Mouse (Mus musculus) T-helper 1 cell (primary cell): ENCODE results near the gene Btrc.
"Not testable (repeated sequence)": the region's sequence is repeated elsewhere in the genome, so short reads cannot be mapped to it uniquely, and the experiment has no call there.

Experiments
- in situ Hi-C: fragments of 300-600 bp; cut with MboI, MseI; formaldehyde crosslinking; loops from one replicate; pipeline ENCODE4 v1.15.1; 2025; ENCODE audit warnings: high pct_unique_total_duplicates

Btrc gene

DNA sequence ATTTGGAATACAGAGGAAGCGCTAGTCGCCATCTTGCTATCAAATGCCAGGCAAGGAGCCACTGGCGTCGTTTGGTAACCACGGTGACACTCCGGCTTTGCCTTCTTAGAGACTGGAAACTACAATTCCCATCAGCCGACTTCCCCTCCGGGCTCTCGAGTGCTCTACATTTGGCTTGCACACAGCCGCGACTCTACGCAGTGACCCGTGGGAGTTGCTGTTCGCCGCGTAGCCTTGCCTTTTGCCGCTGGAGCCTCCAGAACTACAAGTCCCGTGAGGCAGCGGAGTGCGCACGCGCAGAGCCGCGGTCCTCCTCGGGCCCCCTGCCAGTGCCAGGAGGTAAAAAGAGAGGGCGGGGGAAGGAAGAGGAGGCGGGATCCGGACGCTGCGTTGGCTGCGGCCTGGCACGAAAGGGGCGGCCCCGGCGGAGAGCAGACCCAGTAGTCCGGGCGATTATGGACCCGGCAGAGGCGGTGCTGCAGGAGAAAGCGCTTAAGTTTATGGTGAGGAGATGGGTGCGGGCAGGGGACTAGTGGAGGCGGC lies at the start of gene Btrc:
TSS of gene Btrc (plus strand) at position 351 of the 543 bp plus-strand sequence.
- in situ Hi-C loops, result no loop called here

DNA sequence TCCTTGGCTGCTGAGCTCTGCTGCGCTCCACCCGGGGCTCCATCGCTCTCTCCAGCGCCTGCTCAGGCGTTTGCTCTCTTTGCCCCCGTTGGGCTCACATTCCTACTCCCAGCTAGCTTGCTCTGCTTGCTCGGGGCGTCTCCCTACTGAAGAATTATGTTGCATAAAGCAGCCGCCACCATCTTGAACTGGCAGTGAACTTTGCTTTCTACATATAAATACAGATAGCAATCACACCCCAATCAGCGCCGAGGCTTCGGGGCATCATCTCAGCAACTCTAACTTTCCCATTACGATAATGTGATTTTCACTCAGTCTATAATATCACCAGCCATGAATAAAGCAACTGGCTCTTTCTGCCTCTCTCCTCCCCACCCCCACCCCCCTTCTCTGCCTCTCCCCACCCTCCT lies 46.1 kb upstream of the Btrc start:
- in situ Hi-C loops, result no loop called here

DNA sequence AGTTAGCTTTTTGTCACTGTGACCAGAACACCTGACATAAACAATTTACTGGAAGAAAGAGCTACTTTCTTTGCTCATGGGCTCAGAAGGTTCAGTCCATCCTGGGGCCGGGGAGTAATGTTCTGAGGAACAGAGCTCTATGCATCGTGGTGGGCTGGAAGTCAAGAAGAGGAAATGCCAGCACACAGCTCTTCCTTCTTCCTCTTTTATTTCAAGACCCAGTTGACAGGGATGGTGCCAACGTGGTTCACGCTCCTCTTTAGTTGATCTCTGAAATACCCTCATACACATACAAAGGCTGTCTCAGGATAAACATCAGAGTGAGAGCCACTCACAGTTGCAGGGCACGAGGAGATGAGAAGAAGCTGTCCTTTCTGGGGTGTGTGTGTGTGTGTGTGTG lies 42.5 kb upstream of the Btrc start:
- in situ Hi-C loops, result no loop called here

DNA sequence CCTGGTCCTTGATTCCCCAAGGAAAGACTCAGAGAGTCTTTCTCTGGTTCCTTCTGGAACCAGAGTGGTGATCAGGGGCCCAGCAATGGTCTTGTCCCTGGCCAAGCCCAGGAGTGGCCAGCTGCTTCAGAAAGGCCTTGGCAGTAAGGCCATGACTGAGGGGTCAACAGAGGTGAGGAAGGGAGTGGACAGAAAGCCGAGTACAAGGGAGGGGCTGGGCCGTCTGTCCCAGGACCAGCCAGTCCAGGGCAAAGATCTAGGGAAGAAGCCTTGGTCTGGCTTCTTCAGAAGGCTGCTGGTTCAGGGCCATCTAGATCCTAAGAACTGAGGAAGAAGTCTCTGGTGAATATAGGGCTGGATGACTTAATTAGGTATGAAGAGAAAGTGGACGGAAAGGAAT lies 34.5 kb upstream of the Btrc start:
- in situ Hi-C loops, result no loop called here

DNA sequence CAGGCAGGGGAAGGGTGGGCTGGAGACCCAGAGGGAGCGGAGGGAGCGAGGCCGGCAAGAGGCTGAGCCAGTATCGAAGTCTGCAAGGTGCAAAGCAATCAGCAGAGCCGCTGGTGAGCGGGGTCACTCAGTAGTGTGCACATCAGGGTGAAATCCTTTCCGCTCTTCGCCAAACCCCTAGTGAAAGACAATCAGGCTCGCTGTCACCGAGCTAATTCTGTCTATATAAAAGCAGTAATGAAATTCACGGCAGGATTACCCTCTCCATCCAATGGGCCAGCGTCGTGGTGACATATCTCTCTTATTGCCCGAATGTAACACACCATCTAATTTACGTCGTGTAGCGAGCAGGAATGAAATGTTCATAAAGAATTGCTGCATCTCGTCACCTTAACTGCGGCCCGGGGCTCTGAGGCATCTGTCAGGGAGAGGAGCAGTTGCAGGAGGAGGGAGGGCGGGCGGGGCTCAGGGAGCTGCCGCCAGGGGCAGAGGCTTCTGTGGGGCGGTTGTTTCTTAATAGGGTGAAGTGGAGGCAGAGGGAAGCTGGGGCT lies 33.7 kb upstream of the Btrc start:
- in situ Hi-C loops, result loop anchor here (10.0 kb wide), 1 partner anchor 1325 kb away; no protein-coding TSS in a partner anchor

DNA sequence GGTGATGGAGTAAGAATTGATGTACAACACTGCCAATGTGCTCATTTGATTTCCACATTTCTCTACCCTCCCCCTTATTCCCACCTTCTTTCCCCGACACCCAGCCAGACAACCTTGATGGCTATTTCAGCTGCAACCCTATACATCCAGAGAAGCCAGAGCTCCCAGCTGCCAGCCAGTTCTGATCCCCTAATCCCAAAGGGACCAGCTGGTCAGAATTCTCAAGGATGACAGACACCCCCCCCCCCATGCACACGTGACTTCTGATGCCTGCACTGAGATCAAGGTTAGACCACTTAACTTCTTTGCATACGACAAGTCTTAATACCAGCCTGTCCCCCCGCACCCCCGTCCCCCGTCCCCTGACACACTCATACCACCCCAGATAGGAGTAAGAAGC lies 26.8 kb upstream of the Btrc start:
- in situ Hi-C loops, result loop anchor here (10.0 kb wide), 1 partner anchor 1332 kb away; no protein-coding TSS in a partner anchor

DNA sequence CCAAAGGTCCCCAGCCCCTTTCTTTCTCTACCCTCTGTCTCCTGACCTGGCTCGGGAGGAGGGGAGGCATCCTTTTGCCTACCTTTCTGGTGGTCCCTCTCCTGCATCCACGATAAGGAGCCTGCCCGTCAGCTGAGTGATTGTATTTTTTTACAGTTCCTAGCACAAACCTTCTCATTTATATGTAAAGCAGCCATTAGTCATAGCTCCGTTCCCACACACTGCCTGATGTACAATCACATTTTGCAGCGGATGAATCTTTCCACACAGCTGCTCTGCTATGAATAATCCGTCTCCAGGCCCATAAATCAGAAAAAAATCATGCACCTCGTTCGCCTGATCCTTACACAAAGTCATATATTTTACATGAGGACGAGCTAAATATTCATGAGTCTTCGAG lies 25.4 kb upstream of the Btrc start:
- in situ Hi-C loops, result loop anchor here (10.0 kb wide), 1 partner anchor 1333 kb away; no protein-coding TSS in a partner anchor

DNA sequence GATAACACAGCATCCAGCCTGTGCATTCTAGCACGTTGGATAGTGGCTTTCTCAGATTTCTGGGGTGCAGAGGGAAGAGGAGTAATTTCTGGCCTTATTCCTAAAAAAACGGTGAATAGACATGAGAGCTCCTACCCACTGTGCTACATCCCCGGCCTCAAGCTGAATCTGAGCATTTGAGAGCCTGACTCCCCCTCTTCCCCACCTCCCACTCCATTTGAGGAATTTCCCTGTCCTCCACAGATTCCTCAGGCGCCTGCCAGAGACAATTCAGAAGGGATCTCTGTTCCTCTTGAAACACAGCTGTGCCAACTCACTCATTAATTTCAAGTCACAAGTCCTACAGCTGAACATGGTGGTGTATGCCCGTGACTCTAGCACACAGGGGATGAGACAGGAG lies 19.6 kb upstream of the Btrc start:
- in situ Hi-C loops, result no loop called here

DNA sequence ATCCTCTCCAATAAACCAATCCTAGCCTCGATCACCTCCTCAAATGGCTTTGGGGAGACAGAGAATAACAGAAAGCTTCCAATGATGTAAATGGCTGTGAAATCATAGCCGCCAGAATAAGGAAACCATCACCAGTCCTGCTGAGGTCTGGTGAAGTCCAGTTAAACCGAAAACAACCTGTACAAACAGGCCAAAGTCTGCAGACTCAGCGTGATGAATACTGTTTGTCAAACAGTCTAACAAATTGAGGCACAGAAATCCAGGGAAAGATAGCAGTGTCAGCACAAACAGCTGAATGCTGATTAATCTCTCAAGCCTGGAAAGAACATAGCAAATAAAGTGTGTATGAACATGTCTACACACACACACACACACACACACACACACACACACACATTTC lies 15.3 kb upstream of the Btrc start:
- in situ Hi-C loops, result no loop called here

DNA sequence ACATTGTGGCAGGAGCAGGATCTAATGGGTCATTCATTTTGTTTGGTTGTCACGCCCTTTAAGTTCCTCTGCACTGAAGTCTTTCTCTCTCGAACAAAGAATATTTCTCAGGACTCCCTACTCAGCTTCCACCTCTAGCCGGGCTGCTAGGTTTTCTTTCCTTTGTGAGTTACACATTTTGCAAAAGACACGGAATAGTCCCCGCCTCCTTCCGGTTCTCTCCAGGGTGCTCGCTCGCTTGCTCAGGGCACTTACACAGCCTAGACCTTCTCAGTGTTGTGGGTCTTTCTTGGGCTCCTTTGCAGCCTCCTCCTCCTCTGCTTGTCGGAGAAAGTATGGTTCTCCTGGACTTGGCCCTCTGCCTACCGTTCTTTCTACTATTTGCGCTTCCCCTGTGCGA lies 13.1 kb upstream of the Btrc start:
- in situ Hi-C loops, result no loop called here

DNA sequence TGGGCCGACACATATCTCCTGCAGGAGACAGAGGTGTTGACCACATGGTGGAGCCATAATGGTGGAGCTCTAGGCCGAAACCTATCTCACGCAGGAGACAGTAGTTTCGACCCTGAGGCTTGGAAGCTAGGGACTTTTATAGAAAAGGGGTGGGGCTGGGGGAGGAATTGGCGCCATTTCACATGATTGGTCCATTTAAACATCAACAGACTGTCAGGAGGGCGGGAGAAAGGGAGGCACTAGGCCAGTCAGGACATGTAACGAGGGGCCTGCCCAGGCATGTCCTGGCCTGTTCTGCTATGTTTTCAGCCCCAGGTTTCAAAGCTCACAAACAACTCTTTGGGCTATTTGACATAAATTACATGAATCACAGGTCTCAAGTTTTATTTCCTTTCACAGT lies 10.8 kb upstream of the Btrc start:
- in situ Hi-C loops, result not testable (repeated sequence)

DNA sequence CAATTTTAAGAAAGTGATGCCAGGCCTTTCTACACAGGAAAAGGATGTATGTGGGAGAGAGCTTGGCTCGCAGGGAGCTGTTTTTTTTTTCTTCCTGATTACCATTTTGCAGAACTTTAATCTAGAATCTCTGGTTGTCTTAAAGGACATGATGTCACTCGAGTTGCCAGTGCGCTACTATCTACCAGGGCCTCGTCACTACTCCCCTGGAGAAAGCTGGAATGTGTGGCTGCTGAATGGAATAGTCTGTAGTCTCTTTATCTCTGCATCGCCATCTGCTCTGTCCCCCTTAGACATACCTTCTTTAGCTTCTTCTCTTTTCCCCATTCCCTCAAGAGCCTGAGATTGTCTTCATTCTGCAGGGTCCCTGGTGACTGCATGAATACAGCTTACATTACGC lies 7.9 kb upstream of the Btrc start:
- in situ Hi-C loops, result no loop called here

DNA sequence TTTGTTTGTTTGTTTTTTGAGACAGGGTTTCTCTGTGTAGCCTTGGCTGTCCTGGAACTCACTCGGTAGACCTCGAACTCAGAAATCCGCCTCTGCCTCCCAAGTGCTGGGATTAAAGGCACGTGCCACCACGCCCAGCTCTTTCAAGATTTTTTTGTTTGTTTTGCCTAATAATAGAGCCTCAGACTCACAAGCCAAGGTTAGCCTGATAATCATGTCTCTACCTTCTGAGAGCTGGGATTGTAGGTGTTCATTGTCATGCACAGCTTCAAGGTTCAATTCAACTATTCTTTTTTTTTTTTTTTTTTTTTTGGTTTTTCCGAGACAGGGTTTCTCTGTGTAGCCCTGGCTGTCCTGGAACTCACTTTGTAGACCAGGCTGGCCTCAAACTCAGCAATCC lies 6.7 kb upstream of the Btrc start:
- in situ Hi-C loops, result not testable (repeated sequence)

DNA sequence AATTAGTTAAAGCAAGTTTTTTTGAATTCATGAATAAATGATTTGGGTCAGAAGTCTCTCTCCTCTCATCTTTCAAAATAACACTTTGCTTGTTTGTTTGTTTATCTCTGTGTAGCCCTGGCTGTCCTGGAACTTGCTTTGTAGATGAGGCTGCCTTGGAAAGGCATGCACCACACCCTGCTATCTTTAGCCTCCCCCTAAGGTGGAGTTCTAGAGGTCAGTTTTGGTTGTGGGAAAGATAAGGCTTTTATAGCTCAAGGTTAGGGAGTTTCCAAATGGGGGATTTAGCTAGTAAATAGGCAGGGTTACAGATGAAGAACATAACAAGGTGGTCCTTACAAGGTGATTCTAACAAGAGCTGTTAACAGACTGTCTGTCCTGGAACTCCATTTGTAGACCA lies 3.0 kb upstream of the Btrc start:
- in situ Hi-C loops, result no loop called here

DNA sequence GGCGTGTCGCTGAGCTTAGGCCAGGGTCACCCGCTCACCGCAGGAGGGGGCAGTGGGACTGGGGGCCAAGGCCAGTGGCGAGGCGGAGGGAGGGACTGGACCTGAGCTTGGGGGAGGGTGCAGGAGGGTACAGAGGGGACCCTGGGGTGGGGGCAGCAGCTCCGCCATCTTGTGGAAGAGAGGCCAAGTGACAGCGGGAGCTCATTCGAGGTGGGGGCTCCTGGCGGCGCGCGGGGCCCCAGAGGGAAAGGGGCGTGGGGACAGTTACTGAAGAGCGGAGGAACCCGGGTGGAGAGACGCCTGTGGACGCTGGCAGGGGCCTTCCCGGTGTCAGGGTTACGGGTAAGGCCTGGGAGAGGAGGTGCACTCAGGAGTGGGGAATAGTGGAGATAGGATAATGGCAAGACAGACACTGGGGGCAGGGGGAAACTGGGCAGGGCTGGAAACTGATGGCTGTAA lies 428 bp downstream of the Btrc start:
- in situ Hi-C loops, result no loop called here

DNA sequence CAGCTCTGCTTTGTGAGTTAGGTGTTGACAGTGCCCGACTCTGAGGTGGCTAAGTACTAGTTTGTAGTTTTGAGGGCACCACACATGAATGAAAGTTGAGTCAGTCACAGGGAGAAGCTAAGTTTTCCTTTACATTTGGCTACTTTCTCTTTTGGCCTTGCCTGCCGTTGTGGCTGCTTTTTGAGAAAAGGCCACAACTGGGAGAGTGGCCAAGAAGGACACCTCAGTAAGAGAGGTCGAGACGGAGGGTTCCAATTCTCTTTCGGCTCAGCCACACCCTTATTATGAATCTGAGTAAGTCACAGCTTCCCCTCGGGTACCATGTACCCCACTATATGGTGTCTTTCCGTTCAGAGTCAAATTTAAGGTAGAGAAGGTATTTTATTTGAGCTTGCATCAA lies 3.1 kb downstream of the Btrc start:
- in situ Hi-C loops, result no loop called here

DNA sequence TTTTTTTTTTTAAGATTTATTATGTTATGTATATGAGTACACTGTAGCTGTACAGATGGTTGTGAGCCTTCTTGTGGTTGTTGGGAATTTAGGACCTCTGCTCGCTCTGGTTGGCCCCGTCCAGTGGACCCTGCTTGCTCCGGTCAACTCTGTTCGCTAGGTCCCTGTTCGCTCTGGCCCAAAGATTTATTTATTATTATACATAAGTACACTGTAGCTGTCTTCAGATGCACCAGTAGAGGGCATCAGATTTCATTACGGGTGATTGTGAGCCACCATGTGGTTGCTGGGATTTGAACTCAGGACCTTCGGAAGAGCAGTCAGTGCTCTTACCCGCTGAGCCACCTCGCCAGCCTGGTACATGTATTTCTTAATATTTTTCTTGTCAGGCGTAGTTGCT lies 21.3 kb downstream of the Btrc start:
- in situ Hi-C loops, result not testable (repeated sequence)

DNA sequence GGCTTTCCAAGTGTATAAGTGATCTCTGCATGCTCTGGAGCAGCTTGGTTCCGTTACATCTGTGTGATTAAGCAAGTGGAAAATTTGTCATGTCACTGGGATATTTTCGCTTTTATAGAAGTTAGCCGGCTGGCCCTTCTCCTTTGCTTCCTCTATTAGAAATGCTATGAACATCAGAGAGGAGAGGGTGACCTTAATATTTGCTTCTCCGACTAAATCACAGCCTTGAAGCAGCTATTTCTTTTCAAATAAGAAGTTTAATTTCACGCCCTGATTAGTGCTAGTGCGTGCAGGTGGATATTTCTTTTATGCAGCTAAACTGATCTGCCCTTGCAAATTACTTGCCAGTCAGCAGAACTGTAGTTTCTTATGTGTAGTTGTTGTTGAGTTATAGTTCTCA lies 25.0 kb downstream of the Btrc start:
- in situ Hi-C loops, result no loop called here

DNA sequence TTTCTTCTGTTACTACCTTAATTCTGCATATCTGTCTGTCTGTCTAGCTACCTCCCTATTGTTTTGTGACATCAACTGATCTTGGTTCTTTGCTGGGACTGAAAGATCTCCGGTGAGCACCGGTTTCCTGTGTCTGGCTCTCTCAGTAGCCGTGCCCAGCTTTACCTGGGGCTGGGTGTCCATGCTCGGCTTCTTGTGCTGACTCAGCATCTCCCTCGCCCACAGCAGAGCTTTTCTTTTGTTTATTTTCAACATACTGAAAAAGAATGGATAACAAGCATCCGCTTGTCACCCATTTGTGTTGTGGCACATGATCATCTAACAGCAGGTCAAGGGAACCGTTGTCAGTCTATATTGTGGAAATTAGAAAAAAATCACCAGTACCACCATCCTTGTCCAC lies 30.5 kb downstream of the Btrc start:
- in situ Hi-C loops, result no loop called here

DNA sequence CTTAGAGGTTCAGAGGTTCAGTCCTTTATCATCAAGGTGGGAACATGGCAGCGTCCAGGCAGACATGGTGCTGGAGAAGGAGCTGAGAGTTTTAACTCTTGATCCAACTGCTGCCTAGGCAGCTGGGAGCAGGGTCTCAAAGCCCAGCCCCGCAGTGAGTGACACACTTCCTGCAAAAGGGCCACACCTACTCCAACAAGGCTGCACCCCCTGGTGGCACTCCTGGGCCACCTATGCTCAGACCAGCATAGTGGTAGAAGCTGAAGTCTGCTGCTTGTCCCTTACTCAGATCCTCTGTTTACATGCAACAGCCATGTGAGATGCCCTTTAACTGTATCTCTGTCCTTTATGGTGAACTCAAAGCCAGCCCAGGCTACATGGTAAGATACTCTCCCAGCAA lies 47.5 kb downstream of the Btrc start:
- in situ Hi-C loops, result no loop called here

DNA sequence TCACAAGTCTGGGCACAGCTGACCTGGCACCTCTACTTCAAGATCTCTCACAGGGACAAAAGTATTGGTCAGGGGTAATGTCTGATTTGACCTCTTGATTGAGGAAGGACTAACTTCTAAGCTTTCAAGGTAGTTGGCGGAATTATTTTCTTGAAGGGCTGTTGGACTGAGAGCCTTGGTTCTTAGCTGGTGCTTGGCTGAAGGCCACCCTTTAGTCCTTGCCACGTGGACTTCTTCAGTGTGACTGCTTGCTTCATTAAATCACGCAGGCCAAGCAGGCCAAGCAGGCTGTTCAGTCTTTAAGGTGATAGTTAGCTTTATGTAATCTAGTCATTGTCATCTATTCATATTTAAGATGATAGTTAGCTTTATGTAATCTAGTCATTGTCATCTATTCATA lies 49.2 kb downstream of the Btrc start:
- in situ Hi-C loops, result no loop called here

DNA sequence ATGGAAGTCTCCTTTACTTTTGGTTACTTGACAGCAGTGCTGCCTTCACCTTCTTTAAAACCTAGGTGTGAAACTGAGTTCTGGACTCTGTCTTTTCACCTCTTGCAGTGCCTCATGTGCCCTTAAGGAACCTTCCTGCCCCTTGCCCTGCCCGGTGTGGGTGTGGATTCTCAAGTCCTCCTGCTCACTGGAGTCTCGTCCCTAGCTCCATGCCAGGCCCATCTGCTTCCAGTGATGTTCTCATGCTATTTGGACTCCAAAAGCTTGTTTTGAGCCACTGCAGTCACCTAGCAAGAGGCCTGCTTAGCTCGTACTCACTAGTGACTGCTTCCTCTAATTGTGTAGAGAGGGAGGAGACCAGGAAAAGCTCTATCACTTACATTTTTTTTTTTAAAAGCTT lies 50.4 kb downstream of the Btrc start:
- in situ Hi-C loops, result no loop called here

DNA sequence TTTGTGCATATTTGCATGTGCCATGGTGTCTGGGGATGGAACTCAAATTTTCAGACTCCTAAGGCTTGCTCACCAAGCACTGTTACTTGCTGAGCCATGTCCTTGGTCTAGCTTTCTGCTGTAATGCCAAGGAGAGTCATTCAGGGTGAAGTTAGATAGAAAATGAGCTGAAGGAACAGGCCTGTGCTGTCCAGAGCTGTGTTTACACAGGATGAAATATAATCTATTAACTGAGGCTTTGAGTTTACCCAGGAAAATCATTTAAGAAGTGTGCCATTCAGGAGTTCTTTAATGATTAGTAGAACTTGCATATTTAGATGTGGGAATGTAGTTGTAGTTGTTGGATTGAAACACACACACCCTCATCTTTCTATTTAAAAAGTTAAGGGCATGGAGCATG lies 54.1 kb downstream of the Btrc start:
- in situ Hi-C loops, result no loop called here

DNA sequence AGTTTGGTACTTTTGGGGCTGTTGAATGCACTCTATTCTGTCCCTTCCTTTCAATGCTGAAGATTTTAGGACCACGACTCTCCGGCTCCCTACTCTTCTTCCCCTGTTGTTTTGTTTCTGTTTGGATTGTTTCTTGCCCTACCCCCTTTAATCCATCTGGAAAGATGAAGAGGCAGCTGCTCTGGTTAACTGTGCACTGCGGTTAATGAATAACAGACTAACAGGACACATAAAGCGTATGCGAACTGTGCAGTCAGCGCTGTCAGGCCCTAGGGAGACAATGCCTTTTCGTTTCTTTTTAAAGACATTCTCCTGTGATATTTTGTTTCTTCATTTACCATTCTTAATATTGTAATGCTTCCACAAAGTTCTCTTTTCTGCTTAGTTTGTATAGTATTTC lies 58.7 kb downstream of the Btrc start:
- in situ Hi-C loops, result no loop called here
